24 mouse cellular contexts compared by ENCODE assay signal in genomic region chr17:73229445-73230155, GRCm38 (mm10).
A peak's percentile ranks its signal among the peaks of the same experiment; 100 is the strongest.
DNase-seq lines count a peak whose midpoint lies in the region; ATAC-seq and TF ChIP-seq lines count a peak whose summit lies in the region.
"Had no signal": no experiment of that assay in that cellular context is flagged by ENCODE, and none has a peak within 500 bp of the region (broad histone marks: within the 10 kb centered on the region; RNA-seq: fewer than 3 reads in every experiment).

No protein-coding gene starts in this region.

- no peak for DNase-seq in liver, embryonic 11.5 days (ENCODE audit: low spot score)
- DNase-seq in liver, postnatal 0 days = no peak
- DNase-seq in R1 (ENCODE audit: low read depth, low spot score) = peak; percentile 26
- no peak for DNase-seq in adrenal gland, adult 2 months
- DNase-seq: cerebellum, adult 8-10 months; cerebellum, postnatal 25 days; gastrocnemius, postnatal 10 days; kidney, adult 18-20 months; kidney, postnatal 25 days had no signal

- H3K9me3 ChIP-seq in heart, embryonic 14.5 days (ENCODE audit: control insufficient read depth, low read length) = no peaks in the 10 kb centered on the region
- H3K9me3 ChIP-seq in heart, embryonic 11.5 days (replicated peaks; ENCODE audit: control insufficient read depth, low read length) = no peaks in the 10 kb centered on the region
- H3K9me3 ChIP-seq in liver, embryonic 11.5 days (ENCODE audit: control insufficient read depth, low read length) = no peaks in the 10 kb centered on the region
- no peaks in the 10 kb centered on the region for H3K9me3 ChIP-seq in liver, postnatal 0 days (ENCODE audit: low read length)
- H3K9me3 ChIP-seq: embryonic facial prominence, embryonic 10.5 days; embryonic facial prominence, embryonic 15.5 days; forebrain, embryonic 12.5 days; kidney, embryonic 15.5 days; limb, embryonic 12.5 days; liver, embryonic 15.5 days; lung, embryonic 15.5 days; midbrain, embryonic 12.5 days; neural tube, embryonic 13.5 days had no signal

- no peak overlapping the region; the same call in 1 of the 2 replicates for H3K9ac ChIP-seq in heart, embryonic 14.5 days (ENCODE audit: low read length)
- H3K9ac ChIP-seq in heart, embryonic 11.5 days (ENCODE audit: low read depth, low read length) = no peak overlapping the region
- no peak overlapping the region for H3K9ac ChIP-seq in liver, embryonic 11.5 days (ENCODE audit: low read depth, low read length)
- no peak overlapping the region for H3K9ac ChIP-seq in liver, postnatal 0 days (replicated peaks)
- H3K9ac ChIP-seq: embryonic facial prominence, embryonic 15.5 days; forebrain, embryonic 12.5 days; hindbrain, embryonic 14.5 days; kidney, embryonic 15.5 days; limb, embryonic 12.5 days; liver, embryonic 15.5 days; lung, embryonic 15.5 days; midbrain, embryonic 12.5 days; neural tube, embryonic 13.5 days had no signal

- 67% methylated on average over 11 of the region's 11 CpGs for WGBS in heart, embryonic 14.5 days
- WGBS in heart, embryonic 11.5 days (ENCODE audit: insufficient replicate concordance) = 66% methylated on average over 11 of the region's 11 CpGs
- 59% methylated on average over 11 of the region's 11 CpGs for WGBS in liver, embryonic 11.5 days
- WGBS in liver, postnatal 0 days (ENCODE audit: insufficient replicate concordance) = 60% methylated on average over 11 of the region's 11 CpGs

- H3K36me3 ChIP-seq in heart, embryonic 14.5 days (ENCODE audit: control insufficient read depth, insufficient read depth, low read length) = 0 out of 2 replicates have a peak, but pooled peaks cover 9% of the 10 kb centered on the region
- no peaks in the 10 kb centered on the region for H3K36me3 ChIP-seq in heart, embryonic 11.5 days (ENCODE audit: control insufficient read depth, insufficient read depth, low read length)
- no peaks in the 10 kb centered on the region for H3K36me3 ChIP-seq in liver, embryonic 11.5 days (ENCODE audit: control insufficient read depth, insufficient read depth, low read length)
- no peaks in the 10 kb centered on the region for H3K36me3 ChIP-seq in liver, postnatal 0 days (replicated peaks; ENCODE audit: insufficient read depth, low read length)
- H3K36me3 ChIP-seq: embryonic facial prominence, embryonic 10.5 days; embryonic facial prominence, embryonic 15.5 days; forebrain, embryonic 12.5 days; kidney, embryonic 15.5 days; liver, embryonic 15.5 days; lung, embryonic 15.5 days; midbrain, embryonic 12.5 days; neural tube, embryonic 13.5 days had no signal

- no peak for ATAC-seq in heart, embryonic 14.5 days (ENCODE audit: insufficient number of reproducible peaks, insufficient read depth, low FRiP score, low read depth)
- no peak for ATAC-seq in heart, embryonic 11.5 days (replicated peaks; ENCODE audit: insufficient number of reproducible peaks, low FRiP score, low TSS enrichment)
- ATAC-seq in liver, embryonic 11.5 days (replicated peaks; ENCODE audit: low FRiP score) = peak; percentile 48; the same call in 1 of the 2 replicates
- ATAC-seq in liver, postnatal 0 days = no peak
- peak; percentile 27; the same call in 1 of the 2 replicates for ATAC-seq in megakaryocyte progenitor cell, adult 5-6 weeks (replicated peaks; ENCODE audit: poor library complexity)
- ATAC-seq: CD4-positive, CD25-positive, alpha-beta regulatory T cell, adult 4 months had no signal

- no peak overlapping the region for H3K4me2 ChIP-seq in heart, embryonic 14.5 days (ENCODE audit: low read length)
- H3K4me2 ChIP-seq in heart, embryonic 11.5 days = no peak overlapping the region
- H3K4me2 ChIP-seq in liver, embryonic 11.5 days = peak overlapping the region; percentile 9; the same call in 1 of the 2 replicates
- H3K4me2 ChIP-seq in liver, postnatal 0 days (ENCODE audit: low read depth, low read length) = no peak overlapping the region
- H3K4me2 ChIP-seq: embryonic facial prominence, embryonic 15.5 days; forebrain, embryonic 12.5 days; hindbrain, embryonic 14.5 days; kidney, embryonic 15.5 days; limb, embryonic 12.5 days; liver, embryonic 15.5 days; lung, embryonic 15.5 days; midbrain, embryonic 12.5 days; neural tube, embryonic 13.5 days had no signal

- H3K4me1 ChIP-seq in heart, embryonic 14.5 days (ENCODE audit: control insufficient read depth in 2 of 2, insufficient read depth in 2 of 2, low read length in 2 of 2) = peaks cover 19 to 59% of the 10 kb centered on the region in 2 experiments
- peaks cover 31% of the 10 kb centered on the region for H3K4me1 ChIP-seq in heart, embryonic 11.5 days (ENCODE audit: control insufficient read depth, insufficient read depth, low read length)
- peaks cover 32% of the 10 kb centered on the region for H3K4me1 ChIP-seq in liver, embryonic 11.5 days (replicated peaks; ENCODE audit: control insufficient read depth, insufficient read depth, low read length)
- 0 out of 2 replicates have a peak, but pooled peaks cover 3% of the 10 kb centered on the region for H3K4me1 ChIP-seq in liver, postnatal 0 days (ENCODE audit: insufficient read depth)

- H3K4me3 ChIP-seq in heart, embryonic 14.5 days (ENCODE audit: control insufficient read depth in 1 of 2, insufficient read depth in 1 of 2, low read depth in 1 of 2, low read length in 2 of 2) = no peak overlapping the region
- no peak overlapping the region for H3K4me3 ChIP-seq in heart, embryonic 11.5 days (ENCODE audit: low read depth, low read length)
- H3K4me3 ChIP-seq in liver, embryonic 11.5 days (ENCODE audit: low read depth, low read length) = no peak overlapping the region
- no peak overlapping the region for H3K4me3 ChIP-seq in liver, postnatal 0 days (ENCODE audit: low read depth, low read length)
- H3K4me3 ChIP-seq: embryonic facial prominence, embryonic 10.5 days; embryonic facial prominence, embryonic 15.5 days; forebrain, embryonic 12.5 days; kidney, embryonic 15.5 days; limb, embryonic 12.5 days; liver, embryonic 15.5 days; lung, embryonic 15.5 days; midbrain, embryonic 12.5 days; myocyte; neural tube, embryonic 13.5 days had no signal

- peak overlapping the region; percentile 33 to 48; a peak in 2 of 4 replicates for H3K27ac ChIP-seq in heart, embryonic 14.5 days (replicated peaks in 1 of 2; ENCODE audit: control insufficient read depth in 1 of 2, insufficient read depth in 1 of 2, low read depth in 2 of 2, low read length in 2 of 2)
- H3K27ac ChIP-seq in heart, embryonic 11.5 days (ENCODE audit: low read depth, low read length) = no peak overlapping the region
- H3K27ac ChIP-seq in liver, embryonic 11.5 days (ENCODE audit: low read depth, low read length) = peak overlapping the region; percentile 3; the same call in 1 of the 2 replicates
- H3K27ac ChIP-seq in liver, postnatal 0 days (ENCODE audit: low read depth) = no peak overlapping the region
- H3K27ac ChIP-seq: embryonic facial prominence, embryonic 10.5 days; embryonic facial prominence, embryonic 15.5 days; forebrain, embryonic 12.5 days; hindbrain, embryonic 14.5 days; kidney, embryonic 15.5 days; limb, embryonic 12.5 days; liver, embryonic 15.5 days; lung, embryonic 15.5 days; midbrain, embryonic 12.5 days; neural tube, embryonic 13.5 days had no signal

- TF ChIP-seq EP300 in liver, postnatal 0 days (IDR thresholded peaks at IDR 0.05; ENCODE audit: low read depth) = no peak

- no peak for TF ChIP-seq CTCF in liver, postnatal 0 days (IDR thresholded peaks at IDR 0.05; ENCODE audit: low read depth)

- H3K27me3 ChIP-seq in heart, embryonic 14.5 days (ENCODE audit: control insufficient read depth, insufficient read depth, low read length) = no peaks in the 10 kb centered on the region
- no peaks in the 10 kb centered on the region for H3K27me3 ChIP-seq in heart, embryonic 11.5 days (ENCODE audit: control insufficient read depth, insufficient read depth, low read length)
- no peaks in the 10 kb centered on the region for H3K27me3 ChIP-seq in liver, embryonic 11.5 days (replicated peaks; ENCODE audit: control insufficient read depth, insufficient read depth, low read length)
- H3K27me3 ChIP-seq in liver, postnatal 0 days (ENCODE audit: insufficient read depth, low read length) = no peaks in the 10 kb centered on the region
- H3K27me3 ChIP-seq: embryonic facial prominence, embryonic 15.5 days; forebrain, embryonic 12.5 days; kidney, embryonic 15.5 days; limb, embryonic 12.5 days; liver, embryonic 15.5 days; lung, embryonic 15.5 days; midbrain, embryonic 12.5 days; neural tube, embryonic 13.5 days had no signal

Comparison
In these comparisons a context has a peak if more than half of its experiments do, and no peak if none do; other contexts are left out.
1. ATAC-seq: peak in liver, embryonic 11.5 days (single experiment) and megakaryocyte progenitor cell, adult 5-6 weeks (single experiment); none in heart, embryonic 14.5 days (single experiment), heart, embryonic 11.5 days (single experiment) and liver, postnatal 0 days (single experiment).
2. H3K27ac ChIP-seq: peak in heart, embryonic 14.5 days (2 of 2) and liver, embryonic 11.5 days (single experiment); none in heart, embryonic 11.5 days (single experiment) and liver, postnatal 0 days (single experiment).